Mouse (Mus musculus): ENCODE data around the gene Mblac1.

The Mblac1 gene

DNA sequence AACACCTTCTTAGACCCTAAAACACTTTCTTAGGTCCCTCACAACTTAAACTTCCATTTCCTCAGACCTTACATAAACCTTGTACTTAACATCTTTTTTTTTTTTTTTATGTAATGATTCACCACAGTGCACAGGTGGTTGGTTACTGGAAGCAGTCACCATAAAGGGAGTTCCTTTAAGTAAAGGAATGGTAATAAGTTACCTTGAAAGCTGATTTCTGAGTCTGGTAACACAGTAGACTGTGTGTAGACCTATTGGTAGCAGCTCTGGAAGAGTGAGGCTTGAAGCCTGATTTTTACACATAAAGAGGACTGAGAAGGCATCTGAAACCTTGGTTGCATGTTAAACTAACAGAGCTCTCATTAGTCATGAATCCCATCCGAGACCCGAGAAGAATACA lies 25.8 kb downstream of the Mblac1 start:
- DNase-seq = no peak

- DNase-seq = peak; percentile 84
These were observed 28.0 kb downstream of the Mblac1 start for GRCm38 (mm10) chr5:138222111-138222510.

DNA sequence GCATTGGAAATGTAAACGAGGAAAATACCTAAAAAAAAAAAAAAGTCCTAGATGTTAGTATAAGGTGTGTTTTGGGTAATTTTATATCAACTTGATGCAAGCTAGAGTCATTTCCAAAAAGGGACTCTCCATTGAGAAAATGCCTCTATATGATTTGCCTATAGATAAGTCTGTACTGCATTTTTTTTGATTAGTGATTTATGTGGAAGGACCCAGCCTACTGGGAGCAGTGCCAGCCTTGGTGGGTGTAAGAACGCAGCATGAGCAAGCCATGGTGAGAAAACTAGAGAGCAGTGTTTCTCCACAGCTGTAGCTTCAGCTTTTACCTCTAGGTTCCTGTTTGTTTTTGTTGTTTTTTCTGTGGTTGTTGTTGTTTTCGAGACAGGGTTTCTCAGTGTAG lies 29.2 kb downstream of the Mblac1 start:
- no peak for DNase-seq

DNA sequence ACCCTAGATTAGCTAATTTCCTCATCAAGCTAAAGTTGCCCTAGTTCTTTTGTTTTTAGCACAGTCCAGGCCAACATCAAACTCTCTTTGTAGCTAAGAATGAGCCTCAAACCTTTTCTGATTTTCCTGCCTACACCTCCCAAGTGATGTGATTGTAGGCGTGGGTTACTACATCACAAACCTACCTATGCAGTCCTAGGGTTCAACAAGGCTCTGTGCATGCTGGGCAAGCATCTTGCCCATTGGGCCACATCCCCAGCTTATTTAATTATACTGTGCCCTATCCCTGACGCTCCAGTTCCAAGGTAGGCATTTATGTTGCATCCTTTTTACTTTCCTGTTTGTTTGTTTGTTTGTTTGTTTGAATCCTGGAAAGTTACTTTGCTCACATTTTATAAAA lies 31.6 kb downstream of the Mblac1 start, which contains the start of gene Nxpe5:
TSS of gene Nxpe5 (plus strand) at position 199 of the 400 bp plus-strand sequence.
- no peak for DNase-seq

DNA sequence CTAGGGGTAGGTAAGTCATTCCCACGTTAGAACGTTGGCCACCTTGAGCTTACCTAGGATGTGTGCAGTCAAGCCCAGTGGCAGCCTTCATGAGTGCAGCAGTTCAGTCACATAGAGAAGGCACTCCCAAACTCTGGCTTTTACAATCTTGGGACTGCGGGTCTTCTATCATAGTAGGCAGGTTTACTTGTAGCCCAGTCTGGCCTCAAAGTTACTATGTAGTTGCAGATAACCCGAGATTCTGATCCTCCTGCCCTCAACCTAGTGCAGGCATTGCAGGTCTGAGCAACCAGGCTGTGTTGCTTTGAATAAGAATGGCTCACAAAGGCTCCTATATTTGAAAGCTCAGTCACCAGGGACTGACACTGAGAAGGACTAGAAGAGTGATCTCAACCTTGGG lies 32.4 kb downstream of the Mblac1 start:
- DNase-seq = no peak

GRCm38 (mm10) chr5:138227367-138227766 lies 33.3 kb downstream of the Mblac1 start:
- DNase-seq = no peak

DNA sequence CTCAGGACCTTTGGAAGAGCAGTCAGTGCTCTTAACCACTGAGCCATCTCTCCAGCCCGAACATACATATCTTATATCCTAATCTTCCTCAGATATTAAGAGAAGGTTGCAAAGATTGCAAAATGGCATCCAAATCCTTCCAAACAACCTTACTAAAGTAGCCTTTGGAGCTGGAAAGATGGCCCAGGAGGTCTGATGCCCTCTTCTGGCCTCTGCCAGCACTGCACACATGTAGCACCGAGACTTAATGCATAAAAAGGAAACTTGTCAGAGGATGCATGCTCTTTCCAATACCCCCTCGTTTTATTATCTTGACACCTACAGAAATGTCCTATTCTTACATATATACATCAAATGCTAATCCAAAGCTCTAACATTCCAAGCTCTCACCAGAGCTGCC lies 33.9 kb downstream of the Mblac1 start:
- DNase-seq = peak; percentile 52

DNA sequence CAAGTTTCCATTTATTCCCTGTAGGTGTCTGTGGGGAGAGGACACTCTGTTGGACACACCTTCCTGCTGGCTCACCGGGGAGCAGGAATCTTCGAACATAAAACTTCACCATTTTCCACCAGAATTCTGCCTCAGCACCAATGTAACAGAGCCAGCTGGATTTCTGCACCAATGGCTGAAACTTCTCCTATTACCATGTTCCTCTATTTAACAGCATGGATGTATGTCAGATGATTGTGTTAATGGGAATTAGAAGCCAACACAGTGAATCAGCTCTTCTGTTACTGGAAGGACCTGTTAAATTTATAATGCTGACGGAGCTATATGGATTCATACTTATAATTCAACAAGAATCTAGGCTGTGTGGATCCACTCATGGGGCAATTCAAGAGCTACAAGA lies 35.4 kb downstream of the Mblac1 start:
- no peak for DNase-seq

GRCm38 (mm10) chr5:138233778-138234177 lies 39.7 kb downstream of the Mblac1 start:
- DNase-seq = no peak

DNA sequence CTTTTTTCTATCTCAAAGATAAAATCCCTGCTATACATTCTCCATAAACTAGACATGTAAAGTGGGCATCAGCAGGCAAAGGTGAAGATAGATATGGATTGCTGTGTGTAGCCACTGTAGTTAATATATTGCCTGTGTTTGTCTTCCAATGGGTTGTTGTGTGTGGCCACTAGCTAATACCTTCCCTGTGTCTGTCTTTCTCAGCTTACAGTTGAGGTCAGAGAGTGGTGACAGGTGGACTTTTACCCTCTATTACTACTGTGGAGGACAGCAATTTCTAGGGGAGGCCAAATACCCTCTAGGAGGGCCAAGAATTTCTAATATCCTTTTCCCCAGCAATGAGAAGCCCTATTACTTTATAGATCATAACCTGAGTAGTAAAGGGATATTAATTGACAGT lies 40.1 kb downstream of the Mblac1 start:
- no peak for DNase-seq

DNA sequence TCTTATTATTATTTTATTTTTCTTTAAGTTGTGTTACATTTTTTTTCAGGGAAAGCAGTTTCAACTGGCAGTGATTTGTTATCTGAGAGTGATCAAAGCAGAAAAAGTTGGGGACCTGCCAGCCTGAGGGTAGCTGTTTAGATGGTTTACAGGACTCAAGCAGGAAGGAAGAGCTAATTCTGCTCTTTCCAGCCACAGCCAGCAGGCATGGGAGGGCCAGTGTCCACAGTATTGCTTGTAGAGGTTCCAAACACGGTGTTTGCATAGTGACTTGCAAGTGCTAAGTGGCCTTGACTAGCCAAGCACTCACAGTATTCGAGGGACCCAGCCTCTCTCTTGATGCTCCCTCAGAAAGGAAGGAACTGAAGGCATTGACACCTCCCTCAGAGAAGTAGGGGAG lies 47.4 kb downstream of the Mblac1 start:
- no peak for DNase-seq
